Mouse (Mus musculus) T-helper 2 cell (primary cell): Measurements from ENCODE around the gene Olfr180.

Experiments used
- in situ Hi-C: fragments of 300-600 bp; cut with MboI, MseI; formaldehyde crosslinking; loops from one replicate; pipeline ENCODE4 v1.15.1; 2025; ENCODE audit warnings: high pct_unique_total_duplicates

The Olfr180 gene

GRCm38 (mm10) chr16:58929292-58929691 is at the start of gene Olfr180:
Gene Olfr180 (minus strand): TSS chr16:58929392.
- in situ Hi-C loops, result no loop called here

- in situ Hi-C loops, result no loop called here
These were observed 537 bp downstream of the Olfr180 start, which contains the start of gene Olfr181 for GRCm38 (mm10) chr16:58928655-58929054. Gene Olfr181 (minus strand): TSS chr16:58928755.

GRCm38 (mm10) chr16:58891963-58892362 is 37.2 kb downstream of the Olfr180 start, which contains the start of gene Olfr178:
Gene Olfr178 (minus strand): TSS chr16:58892063.
- in situ Hi-C loops, result no loop called here

- in situ Hi-C loops, result no loop called here
These were observed 44.8 kb downstream of the Olfr180 start for GRCm38 (mm10) chr16:58884416-58884815.

GRCm38 (mm10) chr16:58874668-58875067 is 54.5 kb downstream of the Olfr180 start, which contains the start of gene Olfr177:
Gene Olfr177 (minus strand): TSS chr16:58874768.
- in situ Hi-C loops, result no loop called here
